Mouse (Mus musculus) cortical plate, adult 2 months (tissue): ENCODE measurements at regions not wholly inside any gene's neighbourhood (a gene's known extent, or its start where the extent isn't known, plus 50 kb on each side); places are given as distances from the start of the nearest gene placed in this dataset.

ENCODE experiments used
- CTCF ChIP-seq: fragments of 200-500 bp; IDR thresholded peaks from 2 replicates; pipeline ENCODE4 v1.5.1; 2011; ENCODE audit warnings: mild to moderate bottlenecking, control low read depth, low read length; ENCODE audit not compliant: insufficient read depth; ENCODE audit errors: extremely low read depth
- POLR2A ChIP-seq: fragments of 200-500 bp; IDR thresholded peaks from 2 replicates; pipeline ENCODE4 v1.6.1; 2011; ENCODE audit warnings: mild to moderate bottlenecking, low read length, control low read depth; ENCODE audit not compliant: insufficient read depth; ENCODE audit errors: extremely low read depth

GRCm38 (mm10) chr1:73299978-73300688 lies 284.4 kb upstream of the Tnp1 start:
- TF ChIP-seq CTCF (no peak), POLR2A (no peak)
